Mouse (Mus musculus): ENCODE data around the gene Snph. TPM values are rescaled to one million over a fixed set of nuclear protein-coding genes. Genes with fewer than 3 reads are reported as not detected.
"Not testable (repeated sequence)": the region's sequence is repeated elsewhere in the genome, so short reads cannot be mapped to it uniquely, and the experiment has no call there.

Gene Snph
- polyA plus RNA-seq, 1 experiment from 2014 or later: not detected

GRCm38 (mm10) chr2:151628011-151628410 lies 4.4 kb downstream of the Snph start:
- DNase-seq (no peak), ATAC-seq (no peak)
- H3K27ac ChIP-seq (ENCODE audit: low read depth): no peak overlapping the region
- H3K4me1 ChIP-seq (ENCODE audit: insufficient read depth): 0 out of 2 replicates have a peak, but pooled peaks cover 2% of the 10 kb centered on the region
- peaks cover 28% of the 10 kb centered on the region for H3K27me3 ChIP-seq (ENCODE audit: insufficient read depth, low read length)
- no peaks in the 10 kb centered on the region for H3K36me3 ChIP-seq (replicated peaks; ENCODE audit: insufficient read depth, low read length)
- 68% methylated on average over 3 of the region's 3 CpGs for WGBS (ENCODE audit: insufficient replicate concordance)
- no peak overlapping the region for H3K4me2 ChIP-seq (ENCODE audit: low read depth, low read length)
- no peaks in the 10 kb centered on the region for H3K9me3 ChIP-seq (ENCODE audit: low read length)
- H3K9ac ChIP-seq (replicated peaks): no peak overlapping the region
- no peak overlapping the region for H3K4me3 ChIP-seq (ENCODE audit: low read depth, low read length)
- TF ChIP-seq EP300 (IDR thresholded peaks at IDR 0.05; ENCODE audit: low read depth) (no peak), CTCF (IDR thresholded peaks at IDR 0.05; ENCODE audit: low read depth) (no peak)

GRCm38 (mm10) chr2:151626296-151626695 lies 6.1 kb downstream of the Snph start:
- peaks cover 11% of the 10 kb centered on the region for H3K27me3 ChIP-seq (ENCODE audit: insufficient read depth, low read length)
- H3K4me2 ChIP-seq (ENCODE audit: low read depth, low read length): no peak overlapping the region
- 77% methylated on average over 7 of the region's 7 CpGs for WGBS (ENCODE audit: insufficient replicate concordance)
- H3K9ac ChIP-seq (replicated peaks): no peak overlapping the region
- no peak for ATAC-seq
- H3K36me3 ChIP-seq (replicated peaks; ENCODE audit: insufficient read depth, low read length): no peaks in the 10 kb centered on the region
- DNase-seq: no peak
- no peaks in the 10 kb centered on the region for H3K9me3 ChIP-seq (ENCODE audit: low read length)
- no peak for TF ChIP-seq EP300 (IDR thresholded peaks at IDR 0.05; ENCODE audit: low read depth)
- TF ChIP-seq CTCF (IDR thresholded peaks at IDR 0.05; ENCODE audit: low read depth): no peak
- no peak overlapping the region for H3K27ac ChIP-seq (ENCODE audit: low read depth)
- no peak overlapping the region for H3K4me3 ChIP-seq (ENCODE audit: low read depth, low read length)
- H3K4me1 ChIP-seq (ENCODE audit: insufficient read depth): no peaks in the 10 kb centered on the region

DNA sequence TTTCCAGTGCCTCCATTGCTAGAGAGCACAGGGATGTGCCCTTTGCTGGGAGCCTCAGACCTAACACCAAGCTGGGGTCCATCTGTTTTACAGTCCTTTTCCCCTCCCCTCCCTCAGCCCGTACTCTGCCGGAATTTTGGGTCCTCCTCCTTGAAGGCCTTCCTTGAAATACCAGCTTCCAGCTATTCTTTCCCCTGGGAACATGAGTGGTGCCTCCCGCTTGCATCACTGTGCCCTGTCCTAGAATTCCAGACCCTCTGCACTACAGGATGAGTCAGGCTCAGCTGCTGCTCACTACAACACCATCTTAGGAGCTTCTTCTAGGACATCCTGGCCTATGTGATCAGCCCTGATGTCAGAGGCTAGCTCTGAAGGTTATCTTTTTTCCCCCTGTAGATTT lies 8.6 kb downstream of the Snph start:
- H3K4me2 ChIP-seq (ENCODE audit: low read depth, low read length): no peak overlapping the region
- H3K27ac ChIP-seq (ENCODE audit: low read depth): no peak overlapping the region
- H3K9me3 ChIP-seq (ENCODE audit: low read length): no peaks in the 10 kb centered on the region
- no peak overlapping the region for H3K9ac ChIP-seq (replicated peaks)
- no peaks in the 10 kb centered on the region for H3K36me3 ChIP-seq (replicated peaks; ENCODE audit: insufficient read depth, low read length)
- H3K4me3 ChIP-seq (ENCODE audit: low read depth, low read length): no peak overlapping the region
- DNase-seq (no peak), ATAC-seq (no peak)
- 47% methylated on average over 3 of the region's 3 CpGs for WGBS (ENCODE audit: insufficient replicate concordance)
- H3K27me3 ChIP-seq (ENCODE audit: insufficient read depth, low read length): no peaks in the 10 kb centered on the region
- TF ChIP-seq EP300 (IDR thresholded peaks at IDR 0.05; ENCODE audit: low read depth) (no peak), CTCF (IDR thresholded peaks at IDR 0.05; ENCODE audit: low read depth) (no peak)
- no peaks in the 10 kb centered on the region for H3K4me1 ChIP-seq (ENCODE audit: insufficient read depth)

GRCm38 (mm10) chr2:151616551-151617329 lies 15.7 kb downstream of the Snph start:
- no peaks in the 10 kb centered on the region for H3K4me1 ChIP-seq (ENCODE audit: insufficient read depth)
- H3K27me3 ChIP-seq (ENCODE audit: insufficient read depth, low read length): no peaks in the 10 kb centered on the region
- TF ChIP-seq EP300 (IDR thresholded peaks at IDR 0.05; ENCODE audit: low read depth) (no peak), CTCF (IDR thresholded peaks at IDR 0.05; ENCODE audit: low read depth) (no peak)
- WGBS (ENCODE audit: insufficient replicate concordance): 70% methylated on average over 6 of the region's 6 CpGs
- no peak overlapping the region for H3K4me2 ChIP-seq (ENCODE audit: low read depth, low read length)
- H3K9ac ChIP-seq (replicated peaks): no peak overlapping the region
- no peaks in the 10 kb centered on the region for H3K36me3 ChIP-seq (replicated peaks; ENCODE audit: insufficient read depth, low read length)
- no peak for ATAC-seq
- no peak overlapping the region for H3K27ac ChIP-seq (ENCODE audit: low read depth)
- no peaks in the 10 kb centered on the region for H3K9me3 ChIP-seq (ENCODE audit: low read length)
- DNase-seq: no peak
- H3K4me3 ChIP-seq (ENCODE audit: low read depth, low read length): no peak overlapping the region

DNA sequence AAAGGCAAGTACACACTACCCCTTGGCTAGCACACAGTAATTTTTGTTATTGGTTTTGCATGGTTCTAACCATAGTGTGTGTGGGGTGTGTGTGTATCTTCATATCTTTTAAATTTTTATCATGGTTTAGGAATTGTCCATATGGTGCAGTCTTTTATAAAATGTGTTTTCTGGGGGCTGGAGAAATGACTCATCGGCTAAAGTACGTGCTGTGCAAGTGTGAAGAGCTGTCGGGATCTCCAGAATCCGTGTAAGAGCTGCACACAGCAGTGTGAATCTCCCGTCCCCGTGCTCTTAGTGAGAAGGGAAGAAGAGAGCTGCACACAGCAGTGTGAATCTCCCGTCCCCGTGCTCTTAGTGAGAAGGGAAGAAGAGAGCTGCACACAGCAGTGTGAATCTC lies 16.6 kb downstream of the Snph start:
- DNase-seq; H3K4me1 ChIP-seq (ENCODE audit: insufficient read depth); ATAC-seq; H3K9ac ChIP-seq (replicated peaks); H3K27me3 ChIP-seq (ENCODE audit: insufficient read depth, low read length); H3K9me3 ChIP-seq (ENCODE audit: low read length); H3K4me3 ChIP-seq (ENCODE audit: low read depth, low read length); H3K4me2 ChIP-seq (ENCODE audit: low read depth, low read length); H3K36me3 ChIP-seq (replicated peaks; ENCODE audit: insufficient read depth, low read length); H3K27ac ChIP-seq (ENCODE audit: low read depth): not testable (repeated sequence)
- 79% methylated on average over 6 of the region's 8 CpGs for WGBS (ENCODE audit: insufficient replicate concordance)

- TF ChIP-seq EP300 (IDR thresholded peaks at IDR 0.05; ENCODE audit: low read depth) (no peak), CTCF (IDR thresholded peaks at IDR 0.05; ENCODE audit: low read depth) (no peak)
- H3K9ac ChIP-seq (replicated peaks): no peak overlapping the region
- no peak for DNase-seq
- H3K27ac ChIP-seq (ENCODE audit: low read depth): no peak overlapping the region
- ATAC-seq: no peak
- H3K9me3 ChIP-seq (ENCODE audit: low read length): no peaks in the 10 kb centered on the region
- WGBS (ENCODE audit: insufficient replicate concordance): 55% methylated on average over 3 of the region's 3 CpGs
- no peak overlapping the region for H3K4me3 ChIP-seq (ENCODE audit: low read depth, low read length)
- no peaks in the 10 kb centered on the region for H3K4me1 ChIP-seq (ENCODE audit: insufficient read depth)
- no peak overlapping the region for H3K4me2 ChIP-seq (ENCODE audit: low read depth, low read length)
- no peaks in the 10 kb centered on the region for H3K27me3 ChIP-seq (ENCODE audit: insufficient read depth, low read length)
- H3K36me3 ChIP-seq (replicated peaks; ENCODE audit: insufficient read depth, low read length): no peaks in the 10 kb centered on the region
Measured at GRCm38 (mm10) chr2:151609974-151610373, 22.4 kb downstream of the Snph start.
